Mouse (Mus musculus): Measurements from ENCODE around the gene Grb14.

- TF ChIP-seq POLR2A (IDR thresholded peaks at IDR 0.05; ENCODE audit: low read depth, low read length) (no peak), CTCF (conservative IDR thresholded peaks at IDR 0.05; ENCODE audit: insufficient read depth, insufficient read length, low read depth, low read length) (peak; percentile 42; the same call in 1 of the 2 replicates)
These were observed 35.2 kb downstream of the Grb14 start for GRCm38 (mm10) chr2:64989426-64990187.
